Mouse (Mus musculus) ovary, postnatal 10 days (tissue): ENCODE measurements around the gene Sept6.

Experiments used
- DNase-seq: peaks from one replicate; pipeline ENCODE4 v3.0.0; 2022; ENCODE audit warnings: low spot score

Gene Sept6

DNA sequence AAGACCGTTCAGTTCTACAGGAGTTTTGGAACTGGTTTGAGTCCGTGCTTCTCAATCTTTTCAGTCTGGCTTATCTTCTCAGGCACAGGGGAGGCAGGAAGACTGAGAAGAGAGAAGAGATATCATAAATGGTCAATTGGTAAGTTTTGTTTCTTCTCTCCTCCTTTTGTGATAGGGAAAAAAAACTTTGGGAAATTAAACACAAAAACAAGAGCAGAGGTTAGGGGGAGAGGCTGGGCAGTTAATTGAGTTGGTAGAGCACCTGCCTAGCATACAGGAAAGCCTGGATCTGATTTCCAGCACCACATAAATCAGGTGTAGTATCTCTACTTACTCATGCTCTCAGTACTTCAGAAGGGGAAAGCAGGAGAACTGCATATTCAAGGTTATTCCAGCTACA is at the start of gene Sept6:
Gene Sept6 (minus strand): TSS at position 101 of the 400 bp plus-strand sequence.
- no peak for DNase-seq

DNA sequence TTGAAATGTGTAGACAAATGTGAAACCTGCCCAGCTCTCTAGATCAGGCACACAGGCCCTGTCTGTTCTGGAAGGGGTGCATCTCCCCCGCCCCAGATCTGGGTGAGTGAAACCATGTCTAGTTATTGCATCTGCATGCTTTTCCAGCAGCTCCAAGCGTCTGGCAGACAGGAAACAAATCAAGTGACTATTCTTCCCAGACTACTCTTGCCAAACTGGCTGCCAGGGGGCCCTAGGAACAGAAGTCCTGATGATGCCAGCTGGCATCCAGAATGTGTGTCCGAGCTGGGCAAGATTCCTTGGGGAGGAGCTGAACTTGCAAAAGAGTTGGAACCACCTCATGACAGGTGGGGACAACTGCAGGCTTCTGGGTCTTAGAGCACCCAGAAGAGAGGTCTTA is 36.8 kb upstream of the Sept6 start:
- DNase-seq: no peak

DNA sequence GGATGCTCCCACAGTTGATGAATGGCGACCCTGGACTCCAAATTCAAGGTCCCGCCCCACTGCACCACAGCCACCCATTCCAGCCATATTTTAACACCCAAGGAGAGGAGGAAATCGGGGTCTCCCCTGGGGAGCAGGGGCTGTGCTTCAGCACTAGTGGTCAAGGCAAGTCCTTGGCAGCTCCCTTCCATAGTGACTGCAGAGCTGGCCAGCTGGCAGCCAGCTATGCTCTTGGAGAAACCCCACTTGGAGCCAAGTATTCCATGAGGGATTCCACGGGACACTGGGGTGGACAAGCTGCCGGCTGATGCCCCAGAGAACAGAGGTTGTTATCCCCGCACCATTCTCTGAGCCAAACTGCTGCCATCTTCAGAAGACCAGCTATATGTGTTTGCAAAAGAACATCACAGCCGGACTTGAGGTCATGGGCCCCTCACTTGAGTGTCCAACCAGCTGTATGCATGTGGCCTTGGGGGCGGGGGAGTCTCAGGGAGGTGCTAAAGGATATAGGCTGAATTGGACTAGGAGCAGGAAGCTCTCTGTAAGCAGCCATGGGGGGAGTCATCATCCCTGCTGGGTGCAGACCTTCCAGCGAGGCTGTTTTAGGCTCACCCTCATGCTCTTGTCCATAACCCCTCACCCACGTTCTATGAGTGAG is 32.2 kb upstream of the Sept6 start:
- no peak for DNase-seq

DNA sequence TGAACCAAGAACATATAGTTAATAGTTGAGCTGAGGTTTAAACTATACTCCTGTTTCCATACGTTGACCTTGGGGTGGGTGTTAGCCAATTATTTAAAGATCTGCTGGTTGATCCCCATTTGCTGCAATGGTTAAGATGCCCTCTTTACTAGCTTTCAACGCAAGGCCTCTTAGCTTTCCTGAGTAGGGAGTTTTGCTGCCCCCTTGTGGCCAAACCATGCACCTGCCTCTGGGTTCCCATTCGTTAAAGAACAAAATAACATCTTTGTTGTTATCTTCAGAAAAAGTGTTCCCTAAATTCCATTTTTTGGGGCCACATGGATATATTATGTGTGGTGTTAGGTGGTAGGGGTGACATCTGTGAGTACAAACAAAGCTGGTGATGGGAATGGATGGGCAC is 31.1 kb upstream of the Sept6 start:
- peak; percentile 17 for DNase-seq

DNA sequence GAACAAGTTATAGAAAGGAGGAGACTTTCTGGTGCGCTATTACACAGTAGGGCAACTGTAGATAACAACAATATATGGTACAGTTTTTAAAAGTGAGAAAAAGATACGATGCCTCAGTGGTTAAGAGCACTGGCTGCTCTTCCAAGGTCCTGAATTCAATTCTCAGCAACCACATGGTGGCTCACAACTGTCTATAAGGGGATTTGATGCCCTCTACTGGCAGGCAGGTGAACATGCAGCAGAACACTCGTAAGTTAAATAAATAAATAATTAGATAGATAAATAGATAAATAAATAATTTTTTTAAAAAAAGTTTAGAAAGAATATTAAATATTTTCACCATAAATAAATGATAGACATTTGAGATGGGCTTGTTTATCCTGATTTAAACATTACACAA is 27.5 kb upstream of the Sept6 start:
- no peak for DNase-seq

DNA sequence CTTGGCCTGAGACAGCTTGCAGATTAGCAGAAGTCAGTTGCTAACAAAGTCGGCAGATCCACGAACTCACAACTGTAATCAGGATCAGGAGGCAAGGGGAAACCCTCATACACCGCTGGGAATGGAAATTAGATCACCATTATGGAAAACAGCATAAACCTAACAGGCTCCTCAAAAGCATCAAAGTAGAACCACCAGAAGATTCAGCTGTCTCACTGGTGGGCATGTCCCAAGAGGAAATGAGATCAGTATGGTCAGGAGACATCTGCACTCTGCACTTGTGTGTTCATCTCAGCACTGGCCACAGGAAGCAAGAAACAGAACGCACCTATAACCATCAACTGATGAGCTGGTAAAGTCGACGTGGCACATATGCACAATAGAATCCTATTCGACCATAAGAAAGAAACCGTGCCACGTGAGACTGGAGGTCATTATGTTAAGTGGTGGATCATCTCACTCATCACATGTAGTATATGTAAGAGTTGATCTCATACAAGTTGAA is 26.6 kb upstream of the Sept6 start:
- DNase-seq: no peak

DNA sequence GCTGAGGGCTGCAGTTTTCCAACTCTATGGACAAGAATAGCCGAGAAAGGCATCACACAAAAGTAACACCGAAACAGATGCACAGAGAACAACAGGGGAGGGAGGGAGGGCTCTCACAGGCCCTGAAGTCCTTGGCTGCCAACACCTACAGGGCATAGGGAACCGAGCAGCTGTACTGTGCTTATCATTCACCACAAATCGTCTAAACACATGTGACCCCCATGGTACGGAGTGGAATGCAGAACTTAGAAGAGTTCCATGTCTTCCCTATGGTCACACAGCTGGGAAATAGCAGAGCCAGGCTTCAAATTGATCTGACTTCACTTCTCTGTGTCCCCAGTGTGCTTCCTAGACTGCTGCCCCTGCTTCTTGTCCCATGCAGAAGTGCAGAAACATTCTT is 22.3 kb upstream of the Sept6 start:
- DNase-seq: no peak

DNA sequence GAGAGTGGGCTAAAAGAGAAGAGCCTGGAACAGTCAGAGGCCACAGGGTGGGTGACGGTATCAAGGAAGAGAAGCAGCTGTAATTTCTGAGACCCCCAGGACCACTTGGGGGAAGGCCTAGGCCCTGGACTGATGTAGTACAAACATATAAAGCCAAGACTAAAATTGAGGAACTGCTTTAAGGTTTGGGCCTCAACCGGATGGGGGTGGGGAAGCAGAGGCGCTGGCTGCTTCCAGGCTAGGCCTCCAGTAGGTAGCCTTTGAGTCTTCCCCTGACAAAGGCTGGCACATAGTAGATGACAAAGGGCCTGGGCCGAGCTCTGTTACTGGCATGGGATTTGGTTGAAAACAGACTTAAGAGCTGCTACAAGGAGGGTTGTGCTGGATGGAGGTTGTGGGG is 555 bp downstream of the Sept6 start:
- DNase-seq: no peak

DNA sequence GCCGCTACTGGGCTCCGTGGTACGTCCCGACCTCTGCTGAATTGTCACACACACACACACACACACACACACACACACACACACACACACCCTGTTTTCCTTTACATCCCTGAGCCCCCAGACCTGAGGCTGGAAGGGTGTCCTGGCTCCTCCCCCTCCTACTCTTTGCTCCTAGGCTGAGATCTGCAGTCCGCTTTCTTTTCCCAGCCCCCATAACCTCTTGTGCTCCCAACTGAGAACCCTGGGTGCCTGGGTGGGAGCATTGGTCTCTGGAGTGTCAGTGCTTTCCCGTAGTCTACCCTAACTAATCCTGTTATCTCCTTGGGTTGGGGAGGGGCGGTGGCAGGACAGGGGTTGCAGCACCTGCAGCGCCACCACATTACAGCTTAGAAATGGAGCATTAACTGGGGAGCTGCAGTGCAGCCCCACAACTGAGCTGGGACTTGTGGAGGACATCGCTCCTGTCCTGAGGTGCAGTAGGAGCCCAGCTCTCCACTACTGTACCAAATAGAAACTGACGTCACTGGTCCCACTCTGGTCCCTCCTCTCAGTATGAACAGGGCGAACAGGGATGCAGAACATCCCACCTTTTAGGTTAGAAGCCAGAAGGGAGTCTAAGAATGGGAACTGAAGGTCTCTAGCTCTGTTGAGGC is 1.7 kb downstream of the Sept6 start:
- no peak for DNase-seq

DNA sequence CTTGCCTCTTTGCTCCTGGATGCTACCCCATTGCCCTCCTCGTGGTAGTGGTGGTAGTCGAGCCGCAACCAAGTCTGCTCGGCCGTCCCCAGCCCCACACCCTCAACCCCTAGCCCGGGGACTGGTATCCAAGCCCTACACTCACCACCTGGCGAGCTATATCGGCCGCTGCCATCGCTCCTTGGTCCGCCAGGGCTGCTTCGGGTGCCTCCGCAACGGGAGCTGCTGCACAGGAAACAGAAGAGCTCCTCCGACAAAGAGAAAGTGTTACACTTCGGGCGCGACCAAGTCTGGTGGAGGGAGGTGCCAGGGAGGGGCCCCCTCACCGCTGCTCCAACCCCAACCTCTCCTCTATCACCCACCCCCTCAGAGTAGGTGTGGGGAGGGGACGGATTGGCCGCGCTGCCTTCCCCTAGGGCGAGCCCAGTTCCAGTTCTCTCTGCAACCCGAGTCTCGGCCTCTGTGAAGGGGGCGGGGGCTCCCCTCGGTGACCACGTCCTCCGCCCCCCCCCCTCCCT is 2.3 kb downstream of the Sept6 start:
- peak; percentile 31 for DNase-seq

DNA sequence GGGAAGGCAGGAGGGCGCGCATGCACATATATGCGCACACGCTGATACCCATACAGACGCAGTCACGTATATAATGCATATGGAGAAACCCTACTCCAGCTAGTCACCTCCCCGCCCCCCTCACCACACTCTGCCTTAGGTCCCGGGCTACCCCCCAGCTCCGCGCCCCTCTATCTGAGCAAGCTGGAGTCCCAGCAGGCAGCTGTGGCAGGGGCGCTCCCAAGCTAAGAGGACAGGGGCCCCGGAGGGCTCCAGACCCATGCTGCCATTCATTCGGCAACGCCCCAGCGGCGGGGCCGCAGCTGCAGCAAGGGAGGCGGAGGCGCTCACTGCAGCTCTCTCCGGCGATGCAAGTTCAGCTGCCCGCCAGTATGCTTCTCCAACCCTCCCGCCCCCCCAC is 2.8 kb downstream of the Sept6 start:
- no peak for DNase-seq

DNA sequence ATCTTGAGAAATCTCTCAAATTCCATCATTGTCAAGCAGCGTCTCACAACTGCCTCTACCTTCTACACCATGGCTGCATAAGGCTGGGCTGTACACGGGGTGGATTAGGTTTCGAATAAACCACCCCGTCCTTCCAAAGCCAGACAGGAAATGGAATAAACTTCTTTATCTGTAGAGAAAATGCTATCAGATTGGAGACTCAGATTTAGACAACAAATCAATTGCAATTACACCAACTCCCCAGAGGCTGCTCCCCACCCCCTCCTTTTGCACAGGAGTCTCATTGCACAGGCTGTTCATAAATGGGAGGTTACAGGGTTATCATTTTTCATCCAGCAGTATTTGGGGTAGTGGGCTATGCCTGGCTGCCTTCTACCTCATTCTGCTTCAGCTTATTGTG is 3.7 kb downstream of the Sept6 start:
- no peak for DNase-seq

DNA sequence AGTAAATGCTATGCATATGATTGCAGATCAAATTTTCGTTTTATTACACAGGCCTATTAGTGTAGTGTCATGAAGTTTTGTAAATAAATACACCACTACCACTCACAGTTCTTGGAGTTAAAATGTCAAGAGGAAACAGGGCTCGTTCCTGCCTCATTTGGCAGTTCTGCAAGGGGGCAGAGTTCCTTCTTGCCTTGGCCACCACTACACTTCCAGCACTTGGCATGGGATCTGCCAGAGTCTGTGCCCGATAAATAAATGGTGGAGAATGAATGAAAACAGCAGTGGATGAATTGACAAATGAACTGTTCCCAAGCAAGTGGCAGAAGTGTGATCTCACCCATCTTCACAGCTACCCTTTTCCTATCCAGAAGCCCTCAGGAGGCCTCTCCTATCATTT is 6.6 kb downstream of the Sept6 start:
- no peak for DNase-seq

DNA sequence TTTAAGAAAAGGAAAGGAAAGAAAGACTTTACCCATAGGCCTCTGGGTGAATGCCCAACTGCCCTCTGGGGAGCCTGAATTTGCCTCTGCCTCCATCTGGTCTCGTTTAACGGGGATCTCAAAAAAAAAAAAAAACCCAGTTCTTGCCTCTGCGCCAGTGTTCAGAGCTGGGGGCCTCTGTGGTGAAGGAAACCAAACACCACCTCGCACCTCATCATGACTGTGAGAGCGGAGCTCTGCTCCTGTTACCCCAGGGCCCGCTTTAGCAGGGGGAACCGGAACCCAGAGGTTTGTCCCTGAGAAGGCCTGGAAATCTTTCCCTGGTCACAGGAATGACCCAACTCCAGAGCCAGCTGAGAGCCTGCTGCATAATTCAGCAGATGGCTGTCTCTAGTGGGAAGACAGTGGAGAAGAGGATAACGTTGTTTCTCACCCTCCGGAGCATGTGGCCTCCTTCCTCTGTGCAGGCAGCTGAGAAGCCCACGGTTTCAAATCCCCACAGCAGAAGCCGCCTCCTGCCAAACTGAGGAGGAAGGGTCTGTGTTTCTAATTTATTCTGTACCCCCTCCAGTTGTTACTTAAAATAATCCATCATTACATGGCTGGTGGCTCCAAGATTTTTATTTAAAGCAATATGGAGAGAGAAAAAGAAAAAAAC is 7.8 kb downstream of the Sept6 start:
- no peak for DNase-seq

DNA sequence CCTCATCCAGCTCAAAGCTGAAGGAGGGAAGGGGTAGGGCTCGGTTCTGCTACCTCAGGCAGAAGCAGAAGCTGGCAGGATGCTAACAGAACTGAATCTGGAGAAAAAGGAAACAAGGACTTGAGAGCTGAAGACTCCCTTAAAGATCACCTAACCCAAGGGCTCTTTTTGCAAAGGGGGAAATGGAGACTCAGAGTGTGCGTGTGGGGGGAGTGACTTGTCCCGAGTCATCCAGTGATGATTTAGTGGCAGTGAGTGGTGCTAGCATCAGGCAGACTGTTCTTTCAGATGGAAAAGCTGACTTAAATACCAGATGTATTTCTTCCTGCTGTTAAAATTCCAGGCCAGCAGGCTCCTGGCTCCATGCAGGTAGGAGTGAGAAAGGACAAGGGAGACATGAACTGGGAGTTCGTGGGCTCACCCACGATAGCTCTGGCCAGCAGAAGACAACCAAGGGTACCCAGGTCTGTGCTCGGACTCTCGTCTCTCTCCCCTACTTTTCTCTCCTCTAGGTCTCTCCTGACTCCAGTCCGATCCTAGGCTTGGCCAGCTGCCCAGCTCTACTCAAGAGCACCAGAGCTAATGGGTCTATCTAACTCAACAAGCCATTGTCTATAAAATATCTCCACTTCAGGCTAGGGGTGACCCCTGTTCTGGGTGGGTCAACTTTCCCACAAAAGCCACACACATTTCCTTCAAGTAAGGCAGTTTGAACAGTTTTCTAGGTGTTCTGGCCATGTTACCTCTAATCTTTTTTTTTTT is 8.5 kb downstream of the Sept6 start:
- DNase-seq: no peak

DNA sequence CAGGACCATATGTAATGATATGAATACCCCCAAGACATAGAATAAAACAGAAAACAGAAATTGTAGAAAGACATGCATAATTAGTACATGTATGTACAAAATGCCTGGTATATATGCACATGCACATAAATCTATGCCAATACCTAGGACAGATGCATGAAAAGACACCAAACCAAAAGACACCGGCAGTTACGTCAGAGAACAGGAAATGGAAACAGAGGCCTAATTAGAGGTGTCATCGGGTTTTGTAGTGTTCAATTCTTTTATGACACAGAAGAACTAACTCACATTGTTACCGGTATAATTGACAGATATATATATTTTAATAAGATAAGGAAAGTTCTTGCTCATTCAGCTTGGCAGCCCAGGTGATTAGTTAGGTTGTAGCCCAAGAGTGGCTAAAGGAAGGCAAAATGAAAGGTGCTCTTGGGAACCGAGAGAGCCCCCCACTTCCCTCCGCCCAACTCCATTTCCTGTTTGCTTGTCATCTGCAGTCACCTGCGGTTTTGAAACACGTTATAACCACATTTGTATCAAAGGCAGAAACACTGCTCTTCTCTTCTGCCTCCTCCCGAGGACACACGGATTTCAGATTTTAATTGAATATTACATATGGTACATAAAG is 10.9 kb downstream of the Sept6 start:
- DNase-seq: no peak

DNA sequence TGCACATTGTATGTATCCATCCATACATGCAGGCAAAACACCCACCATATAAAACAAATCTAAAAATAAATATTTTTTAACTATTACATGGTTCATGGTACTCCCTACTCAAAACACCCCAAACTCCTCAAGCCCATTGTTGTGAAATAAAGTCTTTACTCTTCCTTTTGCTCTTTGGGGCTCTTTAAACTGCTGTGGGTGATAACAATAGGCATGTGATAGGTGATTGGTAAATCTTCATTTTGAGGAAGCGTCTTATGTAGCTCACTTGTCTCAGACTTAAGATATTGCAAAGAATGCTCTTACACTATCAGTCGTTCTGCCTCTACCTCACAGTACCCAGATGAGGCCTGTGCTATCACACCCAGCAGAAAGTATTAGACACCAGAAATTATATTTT is 13.7 kb downstream of the Sept6 start:
- no peak for DNase-seq

DNA sequence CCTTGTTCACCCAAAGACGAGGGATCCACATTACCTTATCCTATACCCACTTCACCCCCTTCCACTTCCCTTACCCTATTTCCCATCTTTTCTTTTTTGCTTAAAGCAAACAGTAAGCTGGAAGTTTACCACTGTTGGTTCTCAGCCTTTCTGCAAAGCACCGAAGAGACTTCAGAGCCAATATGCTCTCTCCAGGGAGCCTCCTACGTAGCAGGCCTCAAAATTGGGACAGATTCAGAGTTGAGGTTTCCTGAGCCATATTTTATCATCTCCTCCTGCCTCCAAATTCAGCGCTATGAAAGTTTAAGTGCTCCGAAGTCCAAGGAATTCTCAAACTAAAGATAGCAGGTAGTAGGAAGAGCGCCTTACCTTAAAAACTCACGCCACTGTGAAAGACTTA is 14.6 kb downstream of the Sept6 start:
- DNase-seq: no peak

DNA sequence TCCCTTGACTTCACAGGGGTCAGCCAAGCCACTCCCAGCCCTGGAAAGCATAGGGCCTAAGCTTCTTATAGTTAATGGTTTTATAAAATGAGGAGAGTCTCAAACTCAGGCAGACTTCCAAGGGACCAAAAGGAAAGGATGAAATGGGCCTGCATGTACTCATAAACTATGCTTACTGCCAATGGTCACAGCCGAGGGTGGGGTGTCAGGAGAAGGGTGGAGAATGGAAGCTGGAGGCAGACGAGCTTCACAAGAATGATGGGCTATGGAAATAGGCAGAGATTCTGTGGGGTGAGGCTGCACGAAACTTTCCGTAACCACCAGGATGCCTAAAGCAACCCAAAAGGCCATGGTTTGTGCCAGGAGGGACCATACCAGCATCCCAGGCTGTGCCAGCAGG is 15.3 kb downstream of the Sept6 start:
- no peak for DNase-seq

DNA sequence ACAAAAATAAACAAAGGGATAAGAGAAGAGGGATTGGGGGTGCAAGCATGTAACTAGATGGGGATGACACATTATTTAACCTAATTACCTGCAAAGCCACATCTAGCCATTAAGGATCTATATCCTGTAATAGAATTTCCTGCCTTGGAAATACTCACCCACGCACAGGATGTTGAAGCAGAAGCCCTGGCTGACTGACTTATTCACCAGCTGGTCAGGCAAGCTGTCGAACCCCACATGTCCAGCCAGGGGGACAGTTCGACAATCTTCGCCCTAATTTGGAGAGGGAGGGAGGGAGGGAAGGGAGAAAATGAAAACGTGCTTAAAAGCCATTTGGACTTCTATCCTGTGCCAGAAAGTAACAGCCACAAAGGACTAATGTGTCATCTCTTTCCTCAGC is 16.7 kb downstream of the Sept6 start:
- DNase-seq: no peak

DNA sequence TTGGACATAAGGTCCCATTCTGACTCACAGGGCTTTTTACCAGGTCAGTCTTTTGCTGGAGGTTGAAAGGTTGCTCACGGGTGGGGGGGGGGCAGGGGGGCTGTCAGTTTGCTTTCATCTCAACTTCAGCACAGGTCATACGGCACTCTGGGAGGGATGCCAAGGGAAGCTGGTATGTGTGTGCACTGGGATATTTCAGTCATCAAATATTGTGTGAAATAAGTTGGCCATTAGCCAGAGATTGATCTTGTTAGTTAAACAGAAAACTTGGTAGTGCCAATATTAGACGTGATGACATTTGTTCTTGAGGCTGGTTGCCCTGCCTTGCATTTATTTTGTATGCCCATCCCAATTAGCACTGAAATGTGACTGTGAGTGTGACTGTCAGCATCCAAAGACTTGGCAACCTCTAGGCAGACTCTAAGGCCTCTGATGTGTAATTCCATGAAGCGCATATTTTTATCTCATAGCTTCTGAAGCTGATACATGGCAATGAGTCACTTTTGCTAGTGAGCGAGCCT is 18.6 kb downstream of the Sept6 start:
- DNase-seq: no peak

DNA sequence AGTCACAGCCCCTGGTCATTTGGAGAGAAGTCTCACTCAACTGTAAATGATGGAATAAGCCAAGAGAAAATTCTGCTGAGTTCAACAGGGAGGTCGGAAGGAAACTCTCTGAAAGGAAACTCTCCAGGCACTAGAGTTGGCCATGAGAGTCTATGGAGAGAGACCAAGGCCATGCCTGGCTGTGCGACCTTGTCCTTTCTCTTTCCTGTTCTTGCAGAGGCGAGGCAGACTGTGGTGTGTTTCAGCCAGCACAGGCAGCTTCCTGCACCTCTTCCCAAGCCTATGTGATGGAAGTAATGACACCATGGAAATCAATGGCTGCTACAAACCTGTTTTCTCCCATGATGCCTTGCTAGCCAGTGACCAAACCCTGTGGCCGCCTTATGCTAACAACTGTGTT is 20.4 kb downstream of the Sept6 start:
- DNase-seq: no peak
